Mouse (Mus musculus) frontal cortex, adult 2 months (tissue): Measurements from ENCODE around the gene Fmc1. TPM values are rescaled to one million over a fixed set of nuclear protein-coding genes. Genes with fewer than 3 reads are reported as not detected.

ENCODE experiments used
- DNase-seq, 2 experiments: peaks; one replicate each; pipeline ENCODE4 v3.0.0; 2022; ENCODE audit warnings: low spot score in 1 of 2; ENCODE audit errors: extremely low spot score in 1 of 2
- polyA plus RNA-seq: library from polyadenylated mRNA; depleted of rRNA; stranded (reverse); fragments of >200 nt; gene quantifications from 2 replicates; pipeline ENCODE4 v1.2.3, GENCODE M21; 2012; rRNA removed

The Fmc1 gene
- polyA plus RNA-seq, 1 experiment, result 132 TPM

DNA sequence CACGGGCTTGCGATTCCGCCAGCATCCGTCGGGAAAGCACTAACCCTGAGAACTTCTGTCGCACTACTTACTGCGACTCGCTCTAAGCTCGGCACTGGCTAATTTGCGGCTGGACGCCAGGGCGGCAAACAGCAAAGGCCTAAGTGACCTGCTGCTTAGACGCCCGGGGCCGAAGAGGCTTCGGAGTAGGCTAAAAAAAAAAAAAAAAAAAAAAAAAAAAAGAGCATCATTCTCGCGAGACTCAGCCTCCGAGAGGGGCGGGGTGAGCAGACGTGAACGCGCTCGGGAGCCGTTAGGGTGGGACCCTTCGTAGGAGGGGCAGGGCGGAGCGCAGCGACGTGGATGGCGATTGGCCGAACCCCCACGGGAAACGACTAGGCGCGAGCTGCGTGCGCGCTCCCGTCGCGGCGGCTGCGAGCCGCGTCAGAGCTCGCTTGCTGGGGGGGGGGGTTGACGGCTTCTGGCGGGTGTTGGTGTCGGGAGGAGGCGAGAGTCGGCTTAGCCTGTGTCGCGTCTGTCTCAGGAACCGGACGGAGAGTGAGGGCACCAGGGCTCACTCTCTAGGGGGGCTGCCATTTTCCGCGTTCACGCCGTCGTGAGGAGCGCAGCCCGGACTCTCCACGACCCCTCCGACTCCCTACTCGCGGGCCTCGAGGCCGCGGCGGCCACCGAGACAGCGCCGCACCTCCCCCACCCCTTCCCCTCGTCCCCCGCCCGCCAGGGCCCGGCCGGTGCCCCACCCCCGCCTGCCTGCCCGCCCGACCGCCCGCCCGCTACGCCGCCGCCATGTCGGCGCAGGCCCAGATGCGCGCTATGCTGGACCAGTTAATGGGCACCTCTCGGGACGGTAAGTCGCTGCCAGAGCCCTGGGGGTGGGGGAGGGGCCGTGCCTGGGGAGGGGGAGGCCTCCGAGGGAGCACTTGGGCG is 18.0 kb downstream of the Fmc1 start, which contains the start of gene Luc7l2:
TSS of gene Luc7l2 (plus strand) at position 273 of the 927 bp plus-strand sequence.
- peak; percentile 92 to 96 for DNase-seq

- peak; percentile 94 to 98 for DNase-seq
Observed at GRCm38 (mm10) chr6:38551989-38552635, 18.8 kb downstream of the Fmc1 start.

- DNase-seq, result no peak
Observed at GRCm38 (mm10) chr6:38552636-38553000, 19.3 kb downstream of the Fmc1 start.

DNA sequence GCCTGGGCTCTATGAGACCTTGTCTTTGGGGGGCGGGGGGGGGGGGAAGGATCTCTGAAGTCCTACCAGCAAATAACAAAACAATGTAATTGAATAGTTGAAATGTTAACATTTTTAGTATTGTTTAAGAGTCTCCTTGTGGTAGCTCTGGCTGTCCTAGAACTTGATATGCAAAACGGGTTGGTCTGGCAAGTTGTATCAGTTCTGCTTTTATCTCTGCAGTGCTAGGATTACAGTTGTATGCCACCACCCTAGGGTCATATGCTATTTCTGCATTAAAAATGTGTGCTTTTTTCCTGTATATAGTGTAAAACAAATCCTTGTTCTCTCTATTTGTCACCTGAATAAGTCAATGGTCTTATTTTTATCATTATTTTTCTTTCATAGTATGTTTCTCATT is 42.8 kb downstream of the Fmc1 start:
- DNase-seq, result no peak

DNA sequence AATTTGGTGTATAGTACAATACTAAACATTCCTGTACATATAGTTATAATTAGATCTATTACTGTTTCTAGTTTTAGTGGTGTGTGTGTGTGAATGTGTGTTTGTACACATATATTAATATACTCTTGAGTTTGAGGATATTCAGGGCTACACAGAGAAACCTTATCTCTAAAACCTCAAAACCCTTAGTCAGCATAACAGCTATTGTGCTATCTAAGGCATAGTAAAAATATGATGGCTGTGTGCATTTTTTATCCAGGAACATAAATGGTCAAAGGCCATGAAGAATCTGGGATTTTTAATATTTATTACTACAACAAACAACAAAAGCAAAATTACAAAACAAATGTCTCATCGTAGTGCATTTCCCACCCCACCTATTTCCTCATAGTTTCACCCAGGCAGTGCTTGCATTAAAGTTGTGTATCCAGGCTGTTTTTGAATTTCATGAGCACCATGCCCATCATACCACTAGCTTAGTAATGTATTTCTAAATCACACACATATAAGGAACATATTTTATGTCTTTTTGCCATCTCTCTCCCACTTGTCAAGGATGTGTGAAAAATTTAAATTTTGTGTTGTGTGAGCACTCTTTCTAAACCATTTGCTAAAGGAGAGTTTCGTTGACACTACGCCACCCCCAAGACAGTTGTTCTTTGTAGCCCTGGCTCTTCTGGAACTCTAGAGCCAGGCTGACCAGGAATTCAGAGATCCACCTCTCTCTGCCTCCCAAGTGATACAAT is 47.0 kb downstream of the Fmc1 start:
- peak in 1 of 2 experiments; percentile 26 for DNase-seq

- no peak for DNase-seq
Observed at GRCm38 (mm10) chr6:38581711-38582110, 48.4 kb downstream of the Fmc1 start.

Other genes with a start within 250 kb of the Fmc1 start
- 4.0 and 4.2 TPM in 2 replicates for gene Zc3hav1l, start 234.2 kb upstream of the Fmc1 start, polyA plus RNA-seq
- gene Zc3hav1, start 178.9 kb upstream of the Fmc1 start, polyA plus RNA-seq, result 3.5 and 3.9 TPM in 2 replicates
- 6.2 and 6.4 TPM in 2 replicates for gene Ttc26, start 152.0 kb upstream of the Fmc1 start, polyA plus RNA-seq
- 25.3 and 26.8 TPM in 2 replicates for gene Ubn2, start 99.6 kb upstream of the Fmc1 start, polyA plus RNA-seq
- 210 and 233 TPM in 2 replicates for gene Luc7l2, start 17.8 kb downstream of the Fmc1 start, polyA plus RNA-seq
- 0.27 and 0.44 TPM in 2 replicates for gene Klrg2, start 103.7 kb downstream of the Fmc1 start, polyA plus RNA-seq
- 103 and 109 TPM in 2 replicates for gene Clec2l, start 129.6 kb downstream of the Fmc1 start, polyA plus RNA-seq